Mouse (Mus musculus) heart, embryonic 13.5 days (tissue): Measurements from ENCODE around the gene Fam98c. TPM values are rescaled to one million over a fixed set of nuclear protein-coding genes. Genes with fewer than 3 reads are reported as not detected.
"Not testable (repeated sequence)": the region's sequence is repeated elsewhere in the genome, so short reads cannot be mapped to it uniquely, and the experiment has no call there.

Source experiments
- ATAC-seq: fragments of 200-750 bp; cut with Nextera tagmentation; 2 replicates; pipeline ENCODE4 v1.8.0; 2017; ENCODE audit warnings: moderate TSS enrichment; ENCODE audit not compliant: insufficient number of reproducible peaks, low FRiP score, low TSS enrichment; ENCODE audit errors: extremely low read depth
- H3K27ac ChIP-seq: fragments of 300-500 bp; sonication (generic); replicated peaks from 2 replicates; pipeline ENCODE4 v1.5.1; 2015; ENCODE audit warnings: moderate library complexity, mild to moderate bottlenecking, inconsistent platforms
- H3K27me3 ChIP-seq: fragments of 300-500 bp; sonication (generic); replicated peaks from 2 replicates; pipeline ENCODE4 v1.6.1; 2015; ENCODE audit warnings: mild to moderate bottlenecking, inconsistent platforms
- H3K36me3 ChIP-seq: fragments of 300-500 bp; sonication (generic); 2 replicates; pipeline ENCODE4 v1.6.1; 2015; ENCODE audit warnings: mild to moderate bottlenecking, inconsistent platforms
- H3K4me1 ChIP-seq: fragments of 300-500 bp; sonication (generic); 2 replicates; pipeline ENCODE4 v1.6.1; 2015; ENCODE audit warnings: inconsistent platforms
- H3K4me2 ChIP-seq: fragments of 300-500 bp; sonication (generic); 2 replicates; pipeline ENCODE4 v1.6.1; 2015; ENCODE audit warnings: inconsistent platforms, mild to moderate bottlenecking, moderate library complexity
- H3K4me3 ChIP-seq: fragments of 300-500 bp; sonication (generic); 2 replicates; pipeline ENCODE4 v1.5.1; 2015; ENCODE audit warnings: moderate library complexity, mild to moderate bottlenecking, inconsistent platforms
- H3K9ac ChIP-seq: fragments of 300-500 bp; sonication (generic); 2 replicates; pipeline ENCODE4 v1.6.1; 2015; ENCODE audit warnings: inconsistent platforms, mild to moderate bottlenecking, moderate library complexity
- H3K9me3 ChIP-seq: fragments of 300-500 bp; sonication (generic); 2 replicates; pipeline ENCODE4 v1.6.1; 2016; ENCODE audit warnings: inconsistent platforms
- WGBS: fragments of 180-500 bp; shearing (Covaris S2); methylation state at CpG from one replicate; pipeline ENCODE4 v1.1.7; 2015; ENCODE audit warnings: mixed read lengths; 5-methylcytosine and 5-hydroxymethylcytosine counted together
- polyA plus RNA-seq: library from polyadenylated mRNA; unstranded; fragments of >200 nt; fragmentation: Nextera tagmentation; extraction: Ambion mirVana; gene quantifications from 2 replicates; pipeline ENCODE4 v1.2.1, GENCODE M21; 2015

The Fam98c gene
- polyA plus RNA-seq, result 11.0 and 11.9 TPM in 2 replicates

DNA sequence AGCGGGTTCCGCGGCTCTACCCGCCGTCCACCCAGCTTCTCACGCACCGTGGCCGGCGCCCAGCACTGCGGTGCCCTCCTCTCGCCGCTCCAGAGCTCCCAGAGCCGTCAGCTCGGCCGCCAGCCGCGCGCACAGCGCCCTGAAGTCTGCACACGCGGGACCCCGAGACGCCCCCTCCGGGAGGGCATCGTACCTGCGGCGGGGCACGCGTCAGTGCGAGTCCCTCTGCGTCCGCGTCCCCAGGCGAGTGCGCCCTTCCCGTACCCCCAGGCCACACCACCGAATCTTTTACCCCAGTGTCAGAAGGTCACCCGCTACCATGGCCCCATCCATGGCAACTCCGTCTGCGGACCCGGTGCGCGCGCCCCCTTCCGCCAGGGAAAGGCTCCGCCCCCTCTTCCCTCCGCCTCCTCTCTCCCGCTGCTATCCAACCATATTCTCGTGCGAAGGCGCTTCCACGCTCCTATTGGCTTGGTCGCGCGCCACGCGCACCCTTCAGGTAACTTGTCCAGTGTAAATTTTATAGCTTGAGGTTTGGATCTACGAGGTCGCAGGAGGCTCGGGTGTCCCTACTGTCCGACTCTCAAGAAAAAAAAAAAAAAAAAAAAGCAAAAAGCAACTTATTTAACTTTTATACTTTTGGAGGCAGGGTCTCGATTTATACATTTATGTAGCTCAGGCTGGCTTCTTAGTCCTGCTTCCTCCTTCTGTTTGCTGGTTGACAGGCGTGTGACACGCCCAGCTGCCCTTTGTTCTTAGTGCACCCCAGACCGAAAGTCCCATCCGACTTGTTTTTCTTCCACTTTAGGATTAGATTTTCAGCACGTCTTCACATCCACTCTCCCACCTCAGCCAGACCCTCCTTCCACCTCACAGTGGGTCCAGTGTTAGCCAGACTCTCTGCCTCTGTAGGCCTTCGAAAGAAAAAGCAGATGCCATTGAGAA is at the start of gene Fam98c:
Gene Fam98c, minus strand, starts transcription at position 397 of the 945 bp plus-strand sequence.
- peak within 1 kb of the TSS; percentile 89 for H3K9ac ChIP-seq
- peaks cover 10% of the 10 kb centered on the region for H3K4me1 ChIP-seq
- H3K27me3 ChIP-seq, result peaks cover 40% of the 10 kb centered on the region
- H3K4me2 ChIP-seq, result peak within 1 kb of the TSS; percentile 97
- H3K36me3 ChIP-seq, result peaks cover 9% of the 10 kb centered on the region
- ATAC-seq, result peak; percentile 68
- H3K27ac ChIP-seq, result peak within 1 kb of the TSS; percentile 84
- H3K4me3 ChIP-seq, result peak within 1 kb of the TSS; percentile 86
- 3% methylated on average over 68 of the region's 68 CpGs for WGBS
- H3K9me3 ChIP-seq, result 0 out of 2 replicates have a peak, but pooled peaks cover 4% of the 10 kb centered on the region

- no peaks in the 10 kb centered on the region for H3K36me3 ChIP-seq
- no peaks in the 10 kb centered on the region; the same call in 1 of the 2 replicates for H3K27me3 ChIP-seq
- H3K4me3 ChIP-seq, result no peak overlapping the region
- ATAC-seq, result no peak
- no peak overlapping the region for H3K4me2 ChIP-seq
- no peak overlapping the region for H3K27ac ChIP-seq
- no peak overlapping the region for H3K9ac ChIP-seq
- no peaks in the 10 kb centered on the region for H3K4me1 ChIP-seq
- WGBS, result 68% methylated on average over 6 of the region's 6 CpGs
- no peaks in the 10 kb centered on the region for H3K9me3 ChIP-seq
Measured at GRCm38 (mm10) chr7:29202577-29202976, 46.5 kb upstream of the Fam98c start.

DNA sequence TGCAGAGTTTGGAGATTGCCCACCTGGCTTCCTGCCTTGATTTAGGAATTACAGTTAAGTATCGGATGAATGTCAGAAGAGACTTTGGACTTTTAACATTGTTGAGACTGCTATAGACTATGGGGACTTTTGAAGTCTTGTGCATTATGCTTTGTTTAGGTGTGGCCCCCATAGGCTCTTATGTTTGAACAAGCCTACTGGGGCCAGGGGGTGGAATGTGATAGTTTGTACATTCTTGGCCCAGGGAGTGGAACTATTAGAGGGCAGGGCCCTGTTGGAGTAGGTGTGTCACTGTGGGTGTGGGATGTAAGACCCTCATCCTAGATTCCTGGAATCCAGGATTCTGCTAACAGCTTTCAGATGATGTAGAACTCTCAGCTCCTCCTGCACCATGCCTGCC is 38.2 kb upstream of the Fam98c start:
- not testable (repeated sequence) for H3K27ac ChIP-seq, H3K4me3 ChIP-seq, H3K9ac ChIP-seq, ATAC-seq, H3K27me3 ChIP-seq, H3K4me2 ChIP-seq, H3K9me3 ChIP-seq, H3K36me3 ChIP-seq, H3K4me1 ChIP-seq
- WGBS, result 88% methylated on average over 1 of the region's 1 CpGs

DNA sequence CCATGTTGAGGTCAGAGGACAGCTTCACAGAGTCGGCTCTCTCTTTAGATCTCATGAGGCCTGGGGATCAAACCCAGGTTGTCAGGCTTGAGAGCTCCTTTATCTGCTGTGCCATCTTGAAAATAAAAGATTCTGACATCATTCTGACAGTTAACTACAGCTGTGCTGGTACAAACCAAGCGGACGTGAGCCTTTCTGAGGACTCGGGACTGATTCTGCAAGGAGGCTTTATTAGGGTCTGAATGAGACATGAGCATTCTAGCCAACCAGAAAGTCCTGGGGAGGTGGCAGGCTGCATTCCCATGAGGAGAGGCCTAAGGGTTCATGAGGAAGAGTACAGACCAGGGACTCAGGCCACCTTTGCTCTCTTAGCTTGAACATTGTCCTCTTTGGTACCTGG is 25.3 kb upstream of the Fam98c start:
- WGBS, result 91% methylated on average over 4 of the region's 4 CpGs
- not testable (repeated sequence) for ATAC-seq, H3K9ac ChIP-seq, H3K9me3 ChIP-seq, H3K4me2 ChIP-seq, H3K4me3 ChIP-seq, H3K27me3 ChIP-seq, H3K27ac ChIP-seq
- H3K36me3 ChIP-seq, result peaks cover 20% of the 10 kb centered on the region
- H3K4me1 ChIP-seq, result peaks cover 20% of the 10 kb centered on the region

GRCm38 (mm10) chr7:29180854-29181236 is 24.8 kb upstream of the Fam98c start:
- Histone ChIP-seq H3K27ac (no peak overlapping the region), H3K36me3 (peaks cover 25% of the 10 kb centered on the region), H3K27me3 (no peaks in the 10 kb centered on the region), H3K9ac (no peak overlapping the region; the same call in 1 of the 2 replicates), H3K4me1 (peaks cover 20% of the 10 kb centered on the region), H3K4me3 (peak overlapping the region; percentile 80), H3K9me3 (no peaks in the 10 kb centered on the region), H3K4me2 (peak overlapping the region; percentile 93)
- 40% methylated on average over 5 of the region's 5 CpGs for WGBS
- no peak for ATAC-seq

DNA sequence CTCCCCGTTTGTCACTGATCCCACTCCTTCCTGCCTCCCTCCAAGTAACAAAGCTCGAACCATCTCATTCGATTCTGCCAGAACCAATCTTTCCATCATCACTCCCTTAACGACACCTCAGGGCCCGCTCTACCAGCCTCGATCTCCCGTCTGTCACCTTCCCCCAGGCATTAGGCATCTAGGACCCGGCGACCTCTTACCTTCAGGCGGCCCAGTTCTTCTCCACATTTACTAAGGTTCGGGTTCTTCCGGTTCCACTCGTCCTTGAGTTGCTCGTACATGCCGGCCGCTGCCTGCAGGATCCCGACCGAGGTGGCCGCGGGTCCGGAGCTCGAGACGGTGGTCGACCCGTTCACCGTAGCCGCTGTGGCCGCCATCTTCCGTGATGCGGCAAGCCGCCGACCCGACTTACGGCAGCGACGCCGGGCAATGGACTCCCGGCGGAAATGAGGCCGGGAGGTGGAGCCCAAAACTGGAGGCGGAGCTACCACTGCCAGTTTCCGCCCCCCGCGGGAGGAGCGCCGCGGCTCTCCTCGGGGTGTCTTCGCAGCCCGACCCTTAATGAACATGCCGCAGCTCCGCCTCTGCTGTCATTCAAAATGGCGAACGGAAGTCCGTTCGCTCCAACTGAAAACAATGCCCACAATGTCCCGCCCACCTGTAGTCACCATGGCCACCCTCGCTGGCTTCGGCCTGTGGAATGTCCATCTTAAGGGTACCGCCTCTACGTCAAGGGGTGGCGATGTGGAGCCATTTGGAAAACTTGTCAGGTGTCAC is 24.2 kb upstream of the Fam98c start, which contains the start of gene Psmd8:
Gene Psmd8, minus strand, starts transcription at position 625 of the 777 bp plus-strand sequence.
- WGBS, result under 1% methylated on average over 62 of the region's 62 CpGs
- Histone ChIP-seq H3K4me2 (peak within 1 kb of the TSS; percentile 93), H3K4me1 (peaks cover 20% of the 10 kb centered on the region)

GRCm38 (mm10) chr7:29179323-29179722 is 23.3 kb upstream of the Fam98c start:
- WGBS, result 25% methylated on average over 7 of the region's 7 CpGs
- ATAC-seq, result no peak
- Histone ChIP-seq H3K9me3 (no peaks in the 10 kb centered on the region), H3K9ac (peak overlapping the region; percentile 93), H3K36me3 (peaks cover 40% of the 10 kb centered on the region), H3K27ac (0 out of 2 replicates have a peak overlapping the region, but pooled peaks have one; percentile 10), H3K27me3 (peaks cover 8% of the 10 kb centered on the region; the same call in 1 of the 2 replicates), H3K4me2 (peak overlapping the region; percentile 93), H3K4me1 (peaks cover 20% of the 10 kb centered on the region), H3K4me3 (peak overlapping the region; percentile 80)

More for the DNA sequence above, 24.2 kb upstream of the Fam98c start, which contains the start of gene Psmd8:
- peak; percentile 91 for ATAC-seq
- Histone ChIP-seq H3K9ac (peak within 1 kb of the TSS; percentile 93), H3K4me3 (peak within 1 kb of the TSS; percentile 80), H3K9me3 (no peaks in the 10 kb centered on the region), H3K36me3 (peaks cover 31% of the 10 kb centered on the region), H3K27me3 (no peaks in the 10 kb centered on the region), H3K27ac (peak within 1 kb of the TSS; percentile 67)

DNA sequence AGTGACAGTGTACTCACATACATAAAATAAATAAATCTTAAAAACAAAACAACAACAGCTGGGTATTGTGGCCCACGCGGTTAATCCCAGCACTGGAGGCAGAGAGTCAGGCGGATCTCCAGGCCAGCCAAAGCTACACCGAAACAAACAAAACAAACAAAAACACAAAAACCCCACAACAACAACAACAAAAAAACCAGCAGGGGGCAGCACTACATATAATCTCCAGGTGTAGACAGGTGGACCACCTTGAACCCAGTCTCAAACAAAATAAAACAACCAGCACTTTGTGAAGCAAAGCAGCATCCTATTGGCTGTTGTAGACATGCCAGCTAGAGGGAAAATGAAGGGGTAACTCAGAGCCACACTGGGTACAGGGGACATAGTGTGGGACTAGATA is 22.1 kb upstream of the Fam98c start:
- Histone ChIP-seq H3K27me3 (peaks cover 20% of the 10 kb centered on the region), H3K4me3 (0 out of 2 replicates have a peak overlapping the region, but pooled peaks have one; percentile 80), H3K4me2 (no peak overlapping the region; the same call in 1 of the 2 replicates), H3K27ac (no peak overlapping the region), H3K9ac (no peak overlapping the region), H3K36me3 (peaks cover 52% of the 10 kb centered on the region), H3K4me1 (peaks cover 20% of the 10 kb centered on the region), H3K9me3 (no peaks in the 10 kb centered on the region)
- whole genome bisulfite sequencing, result 93% methylated on average over 4 of the region's 4 CpGs
- ATAC-seq, result no peak

DNA sequence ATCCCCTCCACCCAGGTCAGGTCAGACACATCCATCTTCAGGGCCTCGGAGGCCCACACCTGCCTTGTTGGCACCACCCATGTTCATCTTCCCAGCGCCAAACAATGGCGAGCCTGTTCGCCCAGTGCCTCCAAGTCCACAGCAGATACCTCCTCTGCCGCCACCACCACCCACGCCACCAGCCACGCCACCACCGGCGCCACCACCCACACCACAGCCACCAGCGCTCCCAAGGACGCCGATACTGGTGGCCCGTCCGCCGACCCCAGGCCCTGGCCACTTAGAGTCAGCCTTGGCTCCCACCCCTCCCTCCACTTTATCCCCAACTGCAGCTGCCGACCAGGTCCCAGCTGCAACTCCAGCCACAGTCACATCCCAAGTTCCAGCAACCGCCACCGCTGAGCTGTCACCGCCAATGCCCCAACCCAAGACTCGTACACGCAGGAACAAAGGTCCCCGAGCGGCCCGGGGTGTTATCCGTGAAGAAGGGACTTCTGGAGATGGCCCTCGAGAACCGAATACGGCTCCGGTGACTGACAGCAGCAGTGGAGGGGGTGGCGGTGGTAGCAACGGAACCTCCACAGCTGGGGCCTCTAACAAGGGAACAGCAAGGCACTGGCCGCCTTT is 16.5 kb upstream of the Fam98c start:
- Histone ChIP-seq H3K36me3 (peaks cover 48% of the 10 kb centered on the region), H3K27ac (no peak overlapping the region), H3K4me3 (peak overlapping the region; percentile 62; the same call in 1 of the 2 replicates), H3K9ac (no peak overlapping the region), H3K4me1 (peaks cover 45% of the 10 kb centered on the region), H3K9me3 (no peaks in the 10 kb centered on the region), H3K27me3 (peaks cover 69% of the 10 kb centered on the region), H3K4me2 (peak overlapping the region; percentile 74; the same call in 1 of the 2 replicates)
- ATAC-seq, result no peak
- WGBS, result 28% methylated on average over 32 of the region's 32 CpGs

GRCm38 (mm10) chr7:29171562-29172097 is 15.6 kb upstream of the Fam98c start:
- Histone ChIP-seq H3K9ac (peak overlapping the region; percentile 78), H3K27me3 (peaks cover 76% of the 10 kb centered on the region)

More at GRCm38 (mm10) chr7:29171562-29172097, 15.6 kb upstream of the Fam98c start:
- Histone ChIP-seq H3K4me2 (peak overlapping the region; percentile 74), H3K9me3 (no peaks in the 10 kb centered on the region), H3K4me3 (peak overlapping the region; percentile 62), H3K27ac (no peak overlapping the region), H3K36me3 (peaks cover 41% of the 10 kb centered on the region), H3K4me1 (peaks cover 45% of the 10 kb centered on the region)
- 4% methylated on average over 34 of the region's 34 CpGs for WGBS
- no peak for ATAC-seq
